Comparison of ENCODE assay signal across 17 mouse cellular contexts in genomic region chr2:118570939-118571338, GRCm38 (mm10). TPM values are rescaled to one million over a fixed set of nuclear protein-coding genes. Genes with fewer than 3 reads are reported as not detected.
A peak's percentile ranks its signal among the peaks of the same experiment; 100 is the strongest.
DNase-seq lines count a peak whose midpoint lies in the region; ATAC-seq and TF ChIP-seq lines count a peak whose summit lies in the region.
"Had no signal": no experiment of that assay in that cellular context is flagged by ENCODE, and none has a peak within 500 bp of the region (broad histone marks: within the 10 kb centered on the region; RNA-seq: fewer than 3 reads in every experiment).

No protein-coding gene starts in this region.

- no peak overlapping the region for H3ac ChIP-seq in C2C12 (ENCODE audit: control insufficient read depth, insufficient read length, low read depth)

- H3K79me2 ChIP-seq in C2C12 (ENCODE audit: control insufficient read depth, insufficient read depth) = no peaks in the 10 kb centered on the region

- peak; percentile 24; the same call in 1 of the 2 replicates for ATAC-seq in megakaryocyte progenitor cell, adult 5-6 weeks (replicated peaks; ENCODE audit: poor library complexity)

- H3K4me3 ChIP-seq in C2C12 (ENCODE audit: insufficient read depth, poor library complexity, severe bottlenecking) = no peak overlapping the region
- H3K4me3 ChIP-seq: embryonic facial prominence, embryonic 10.5 days; heart, embryonic 10.5 days; hindbrain, embryonic 15.5 days; limb, embryonic 10.5 days had no signal

- H3K27me3 ChIP-seq in C2C12 (ENCODE audit: control insufficient read depth, insufficient read depth, insufficient read length) = no peaks in the 10 kb centered on the region
- H3K27me3 ChIP-seq: hindbrain, embryonic 15.5 days had no signal

- TF ChIP-seq CTCF in C2C12 (IDR thresholded peaks at IDR 0.05; ENCODE audit: control insufficient read depth, insufficient read depth, insufficient read length) = no peak

- H3K36me3 ChIP-seq in C2C12 (ENCODE audit: control insufficient read depth, insufficient read depth) = no peaks in the 10 kb centered on the region
- H3K36me3 ChIP-seq: embryonic facial prominence, embryonic 10.5 days; G1E; heart, embryonic 10.5 days; hindbrain, embryonic 15.5 days; limb, embryonic 10.5 days had no signal

- H3K79me3 ChIP-seq in C2C12 (ENCODE audit: low read depth) = no peaks in the 10 kb centered on the region

- intact Hi-C loops in left cerebral cortex, postnatal 4 days (cut with DNase I) = no loop called here
- intact Hi-C loops in gastrocnemius, postnatal 36 days (cut with DNase I) = no loop called here

- DNase-seq in lung, postnatal 10 days = peak; percentile 10
- DNase-seq in lung, postnatal 4 days = no peak
- DNase-seq in NIH3T3 (ENCODE audit: low read depth) = peak; percentile 78
- DNase-seq in left cerebral cortex, postnatal 4 days = no peak
- DNase-seq in gastrocnemius, postnatal 36 days = no peak
- DNase-seq: cerebellum, adult 11 months; cerebellum, postnatal 10 days; kidney, adult 8-10 months; kidney, postnatal 10 days; lung, adult 18-20 months had no signal

TF ChIP-seq in C2C12, 6 proteins besides CTCF, POLR2A, EP300 and RAD21:
- TF ChIP-seq CEBPB (IDR thresholded peaks at IDR 0.05; ENCODE audit: low read depth) (peak; percentile 88), MYOG (IDR thresholded peaks at IDR 0.05; ENCODE audit: control insufficient read depth, extremely low read depth, insufficient read length) (no peak)

RNA-seq across cellular contexts. Expression of gene Bmf, which starts 21.5 kb away (rescaled TPM):
- 0.42 TPM for polyA plus RNA-seq in C2C12 (2012; fragmentation: generic; extraction: Trizol)
- total RNA-seq in megakaryocyte progenitor cell, adult 5-6 weeks (2015) = 0.20 and 0.56 TPM in 2 replicates
- 0.51 and 0.71 TPM in 2 replicates for total RNA-seq in megakaryocyte progenitor cell, adult 5-6 weeks (2017)
- total RNA-seq in left cerebral cortex, postnatal 4 days (2021) = 1 to 10 TPM; 5.7 to 6.0 TPM
- total RNA-seq in gastrocnemius, postnatal 36 days (2021) = 1 to 10 TPM; 2.9 to 6.0 TPM
- polyA plus RNA-seq: G1E had no signal

RNA-seq across cellular contexts. Expression of gene Bub1b, which starts 27.1 kb away (rescaled TPM):
- polyA plus RNA-seq in C2C12 (2012; fragmentation: generic; extraction: Trizol) = 54.9 TPM
- 38.1 and 42.7 TPM in 2 replicates for total RNA-seq in megakaryocyte progenitor cell, adult 5-6 weeks (2015)
- total RNA-seq in megakaryocyte progenitor cell, adult 5-6 weeks (2017) = 123 and 126 TPM in 2 replicates
- total RNA-seq in left cerebral cortex, postnatal 4 days (2021) = 1 to 10 TPM; 5.7 to 5.9 TPM
- 1 to 10 TPM; 1.0 to 1.4 TPM for total RNA-seq in gastrocnemius, postnatal 36 days (2021)

Comparison
In these comparisons a context has a peak if more than half of its experiments do, and no peak if none do; other contexts are left out.
1. DNase-seq: peak in lung, postnatal 10 days (single experiment) and NIH3T3 (single experiment); none in lung, postnatal 4 days (0 of 2), left cerebral cortex, postnatal 4 days (single experiment) and gastrocnemius, postnatal 36 days (0 of 2).
2. RNA of gene Bub1b, which starts 27.1 kb away (total RNA-seq): 38.1 to 126 TPM in megakaryocyte progenitor cell, adult 5-6 weeks; 5.7 to 5.9 TPM in left cerebral cortex, postnatal 4 days and 1.0 to 1.4 TPM in gastrocnemius, postnatal 36 days; every median in the first group is over 4 times any median in the second.